Mouse (Mus musculus) stomach, postnatal 0 days (tissue): ENCODE data around the gene Sulf2.

Experiments
- CTCF ChIP-seq: IDR thresholded peaks from 2 replicates; pipeline ENCODE4 v1.5.1; 2016; ENCODE audit warnings: antibody characterized with exemption, low read depth, mild to moderate bottlenecking, moderate library complexity
- EP300 ChIP-seq: optimal IDR thresholded peaks from 2 replicates; pipeline ENCODE3; 2016; ENCODE audit warnings: antibody characterized with exemption

DNA sequence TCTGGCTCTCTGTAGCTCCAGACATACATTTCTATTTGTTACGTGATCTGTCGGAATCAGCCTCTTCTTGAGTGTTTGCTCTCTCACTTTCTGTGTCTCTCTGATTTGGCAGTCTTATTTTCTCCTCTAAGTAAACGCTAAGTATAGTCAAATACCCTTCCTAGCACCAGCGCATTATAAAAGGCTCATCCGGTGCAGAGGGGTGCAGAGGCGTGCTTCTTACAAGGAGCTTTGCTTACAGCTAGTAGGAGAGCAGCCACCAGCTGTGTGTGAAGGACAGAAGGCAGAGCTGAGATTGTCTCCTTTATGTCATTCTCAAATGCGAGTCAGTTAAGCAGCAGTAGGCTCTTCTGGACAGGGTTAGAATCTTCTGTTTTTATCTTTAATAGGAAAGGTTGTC, 103.5 kb downstream of the Sulf2 start:
- no peak for TF ChIP-seq CTCF
- TF ChIP-seq EP300 = no peak
